11 mouse cellular contexts compared by ENCODE assay signal in the genomic region with DNA sequence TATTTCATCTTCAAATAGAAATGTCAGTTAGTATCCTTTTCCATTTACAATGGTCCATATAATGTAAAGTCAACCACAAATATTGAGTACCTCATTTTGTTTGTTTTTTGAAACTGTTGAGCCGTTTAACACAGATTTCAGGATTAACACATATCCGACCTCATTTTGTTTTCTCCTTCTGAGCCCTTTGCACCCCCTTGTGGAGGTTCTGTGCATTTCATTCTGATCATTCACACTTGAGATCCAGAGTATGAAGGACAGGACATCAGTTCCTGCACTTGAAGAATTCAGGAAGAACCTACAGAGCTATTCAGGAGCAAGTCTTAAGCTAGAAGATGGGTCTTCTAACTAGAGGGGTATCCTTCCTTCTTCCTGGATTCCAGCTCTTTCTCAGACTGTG. TPM values are rescaled to one million over a fixed set of nuclear protein-coding genes. Genes with fewer than 3 reads are reported as not detected.
DNase-seq lines count a peak whose midpoint lies in the region; TF ChIP-seq lines count a peak whose summit lies in the region.
"Had no signal": no experiment of that assay in that cellular context is flagged by ENCODE, and none has a peak within 500 bp of the region (broad histone marks: within the 10 kb centered on the region; RNA-seq: fewer than 3 reads in every experiment).

No protein-coding gene starts in this region.

- TF ChIP-seq POLR2A in MEL (IDR thresholded peaks at IDR 0.05; ENCODE audit: control insufficient read depth in 1 of 2, insufficient read depth in 1 of 2, low read depth in 1 of 2, low read length in 2 of 2, poor library complexity in 1 of 2), result no peak

- H3K4me3 ChIP-seq in MEL (ENCODE audit: control insufficient read depth in 1 of 2, insufficient read depth in 1 of 2, low read depth in 2 of 2, low read length in 2 of 2), result no peak overlapping the region
- H3K4me3 ChIP-seq: embryonic facial prominence, embryonic 13.5 days; neural tube, embryonic 12.5 days had no signal

- H3K27ac ChIP-seq in MEL (ENCODE audit: control insufficient read depth, low read depth, low read length), result no peak overlapping the region
- H3K27ac ChIP-seq: embryonic facial prominence, embryonic 13.5 days; neural tube, embryonic 12.5 days had no signal

- no peaks in the 10 kb centered on the region for H3K36me3 ChIP-seq in MEL (ENCODE audit: control insufficient read depth in 1 of 2, insufficient read depth in 2 of 2, low read length in 2 of 2)
- H3K36me3 ChIP-seq: embryonic facial prominence, embryonic 13.5 days; neural tube, embryonic 12.5 days had no signal

- no peaks in the 10 kb centered on the region for H3K9me3 ChIP-seq in MEL (replicated peaks; ENCODE audit: insufficient read depth, low read length)
- H3K9me3 ChIP-seq: embryonic facial prominence, embryonic 13.5 days; neural tube, embryonic 12.5 days had no signal

- no peak for TF ChIP-seq EP300 in MEL (IDR thresholded peaks at IDR 0.05; ENCODE audit: low read depth in 1 of 2, low read length in 2 of 2)

- H3K4me1 ChIP-seq in MEL (ENCODE audit: control insufficient read depth in 1 of 2, insufficient read depth in 2 of 2, low read length in 2 of 2), result no peaks in the 10 kb centered on the region
- H3K4me1 ChIP-seq: neural tube, embryonic 12.5 days had no signal

- TF ChIP-seq CTCF in MEL (IDR thresholded peaks at IDR 0.05 in 2 of 3, conservative IDR thresholded peaks at IDR 0.05 in 1 of 3; ENCODE audit: control insufficient read depth in 1 of 3, insufficient read depth in 1 of 3, low read depth in 2 of 3, low read length in 3 of 3, poor library complexity in 1 of 3, severe bottlenecking in 1 of 3), result peak; percentile 14 to 58 (median 38); a peak in 5 of 6 replicates

- DNase-seq in adrenal gland, adult 2 months, result peak; percentile 24
- DNase-seq in adrenal gland, adult 8-10 months, result no peak
- DNase-seq in layer of hippocampus, adult 11-12 months (ENCODE audit: low spot score), result peak; percentile 51
- no peak for DNase-seq in layer of hippocampus, adult 9-10 months (ENCODE audit: low spot score)
- DNase-seq in MEL (ENCODE audit: low read depth, low spot score), result peak; percentile 42
- DNase-seq in kidney, adult 9 months, result peak; percentile 70
- no peak for DNase-seq in spleen, adult 12 weeks (ENCODE audit: low spot score)
- no peak for DNase-seq in ovary, adult 18-20 months (ENCODE audit: low spot score)

- H3K9ac ChIP-seq in MEL (ENCODE audit: control insufficient read depth, low read depth, low read length, poor library complexity, severe bottlenecking), result no peak overlapping the region
- H3K9ac ChIP-seq: embryonic facial prominence, embryonic 13.5 days; neural tube, embryonic 12.5 days had no signal

- H3K79me2 ChIP-seq in MEL (ENCODE audit: control insufficient read depth, insufficient read depth, low read length, poor library complexity), result no peaks in the 10 kb centered on the region

- peak; percentile 32 for TF ChIP-seq RAD21 in MEL (IDR thresholded peaks at IDR 0.05; ENCODE audit: low read depth, low read length)

- H3K27me3 ChIP-seq in MEL (ENCODE audit: control insufficient read depth in 1 of 2, insufficient read depth in 2 of 2, low read length in 2 of 2), result peaks cover 0 to 3% of the 10 kb centered on the region in 2 experiments; a peak in 1 of 4 replicates
- H3K27me3 ChIP-seq: embryonic facial prominence, embryonic 13.5 days; neural tube, embryonic 12.5 days had no signal

TF ChIP-seq in MEL, 35 proteins besides CTCF, POLR2A, EP300 and RAD21:
- peak; percentile 71 for TF ChIP-seq SMC3 (IDR thresholded peaks at IDR 0.05; ENCODE audit: low read depth, low read length)
- no peak for TF ChIP-seq ZNF384 (IDR thresholded peaks at IDR 0.05; ENCODE audit: low read depth, low read length)
- TF ChIP-seq E2F4 (IDR thresholded peaks at IDR 0.05; ENCODE audit: borderline replicate concordance, low read depth, low read length), result no peak
- no peak for TF ChIP-seq BHLHE40 (IDR thresholded peaks at IDR 0.05; ENCODE audit: borderline replicate concordance, low read depth, low read length)
- no peak for TF ChIP-seq POLR2AphosphoS2 (IDR thresholded peaks at IDR 0.05; ENCODE audit: low read length)
- no peak for TF ChIP-seq RCOR1 (IDR thresholded peaks at IDR 0.05; ENCODE audit: low read depth, low read length)
- no peak for TF ChIP-seq MXI1 (IDR thresholded peaks at IDR 0.05; ENCODE audit: low read depth, low read length)
- TF ChIP-seq MYB (IDR thresholded peaks at IDR 0.05; ENCODE audit: low read depth, low read length), result no peak

RNA-seq across cellular contexts. Expression of gene Tmem207, which starts 7.0 kb away (rescaled TPM):
- total RNA-seq in adrenal gland, adult 2 months (2021), result not detected
- not detected in 2 replicates for polyA plus RNA-seq in adrenal gland, adult 2 months (2012; rRNA removed)
- total RNA-seq in adrenal gland, adult 8-10 months (2022), result not detected
- not detected in 2 replicates for total RNA-seq in MEL (2012; rRNA removed)
- not detected for polyA plus RNA-seq in MEL (2012; ENCODE audit: insufficient read depth in 1 of 2, insufficient read length in 2 of 2, low read depth in 1 of 2, low replicate concordance in 2 of 2, missing spikeins in 1 of 2)
- total RNA-seq: layer of hippocampus, postnatal 25 days had no signal
- polyA plus RNA-seq: embryonic facial prominence, embryonic 13.5 days had no signal

RNA-seq across cellular contexts. Expression of gene Cldn16, which starts 56.7 kb away (rescaled TPM):
- total RNA-seq in adrenal gland, adult 2 months (2021), result not detected
- polyA plus RNA-seq in adrenal gland, adult 2 months (2012; rRNA removed), result not detected in 2 replicates
- total RNA-seq in adrenal gland, adult 8-10 months (2022), result not detected
- total RNA-seq in MEL (2012; rRNA removed), result not detected in 2 replicates
- polyA plus RNA-seq in MEL (2012; ENCODE audit: insufficient read depth in 1 of 2, insufficient read length in 2 of 2, low read depth in 1 of 2, low replicate concordance in 2 of 2, missing spikeins in 1 of 2), result not detected
- total RNA-seq: layer of hippocampus, postnatal 25 days had no signal
- polyA plus RNA-seq: embryonic facial prominence, embryonic 13.5 days; neural tube, embryonic 12.5 days had no signal

Comparison
In these comparisons a context has a peak if more than half of its experiments do, and no peak if none do; other contexts are left out.
1. DNase-seq: peak in adrenal gland, adult 2 months (single experiment), layer of hippocampus, adult 11-12 months (single experiment), MEL (single experiment) and kidney, adult 9 months (single experiment); none in adrenal gland, adult 8-10 months (single experiment), layer of hippocampus, adult 9-10 months (single experiment), spleen, adult 12 weeks (single experiment) and ovary, adult 18-20 months (single experiment).